Mouse (Mus musculus) stomach, embryonic 14.5 days (tissue): ENCODE results near the gene Fam117a. TPM values are rescaled to one million over a fixed set of nuclear protein-coding genes. Genes with fewer than 3 reads are reported as not detected.

Experiments
- ATAC-seq: fragments of 200-750 bp; cut with Nextera tagmentation; 2 replicates; pipeline ENCODE4 v1.8.0; 2017; ENCODE audit warnings: low read depth, moderate TSS enrichment; ENCODE audit not compliant: insufficient number of reproducible peaks, insufficient read depth, low FRiP score
- H3K27ac ChIP-seq: fragments of 300-500 bp; sonication (generic); 2 replicates; pipeline ENCODE4 v1.5.1; 2014; ENCODE audit warnings: mild to moderate bottlenecking, low read length, moderate library complexity, mixed read lengths
- H3K27me3 ChIP-seq: fragments of 300-500 bp; sonication (generic); 2 replicates; pipeline ENCODE4 v1.6.1; 2014; ENCODE audit warnings: low read length, control low read depth, mixed read lengths; ENCODE audit not compliant: control insufficient read depth, insufficient read depth
- H3K36me3 ChIP-seq: fragments of 300-500 bp; sonication (generic); 2 replicates; pipeline ENCODE4 v1.6.1; 2014; ENCODE audit warnings: mild to moderate bottlenecking, control low read depth, low read length, moderate library complexity, mixed read lengths; ENCODE audit not compliant: control insufficient read depth, insufficient read depth
- H3K4me1 ChIP-seq: fragments of 300-500 bp; sonication (generic); 2 replicates; pipeline ENCODE4 v1.6.1; 2014; ENCODE audit warnings: low read length, control low read depth, mixed read lengths; ENCODE audit not compliant: control insufficient read depth, insufficient read depth
- H3K4me2 ChIP-seq: fragments of 300-500 bp; sonication (generic); replicated peaks from 2 replicates; pipeline ENCODE4 v1.6.1; 2014; ENCODE audit warnings: low read depth, low read length, control low read depth
- H3K4me3 ChIP-seq: fragments of 300-500 bp; sonication (generic); 2 replicates; pipeline ENCODE4 v1.5.1; 2014; ENCODE audit warnings: low read depth, low read length, control low read depth
- H3K9ac ChIP-seq: fragments of 300-500 bp; sonication (generic); replicated peaks from 2 replicates; pipeline ENCODE4 v1.6.1; 2014; ENCODE audit warnings: low read depth, mild to moderate bottlenecking, control low read depth, low read length, moderate library complexity, mixed read lengths
- H3K9me3 ChIP-seq: fragments of 300-500 bp; sonication (generic); 2 replicates; pipeline ENCODE4 v1.6.1; 2016; ENCODE audit warnings: low read depth, low read length, control low read depth; ENCODE audit not compliant: control insufficient read depth
- WGBS: fragments of 180-500 bp; shearing (Covaris S2); extraction: QIAGEN DNeasy Blood & Tissue Kit; methylation state at CpG from one replicate; pipeline ENCODE4 v1.1.7; 2014; 5-methylcytosine and 5-hydroxymethylcytosine counted together
- polyA plus RNA-seq: library from polyadenylated mRNA; unstranded; fragments of >200 nt; fragmentation: Nextera tagmentation; extraction: Ambion mirVana; gene quantifications from 2 replicates; pipeline ENCODE4 v1.2.1, GENCODE M21; 2014

The Fam117a gene
- polyA plus RNA-seq, 1 experiment from 2014 or later = 15.7 TPM

DNA sequence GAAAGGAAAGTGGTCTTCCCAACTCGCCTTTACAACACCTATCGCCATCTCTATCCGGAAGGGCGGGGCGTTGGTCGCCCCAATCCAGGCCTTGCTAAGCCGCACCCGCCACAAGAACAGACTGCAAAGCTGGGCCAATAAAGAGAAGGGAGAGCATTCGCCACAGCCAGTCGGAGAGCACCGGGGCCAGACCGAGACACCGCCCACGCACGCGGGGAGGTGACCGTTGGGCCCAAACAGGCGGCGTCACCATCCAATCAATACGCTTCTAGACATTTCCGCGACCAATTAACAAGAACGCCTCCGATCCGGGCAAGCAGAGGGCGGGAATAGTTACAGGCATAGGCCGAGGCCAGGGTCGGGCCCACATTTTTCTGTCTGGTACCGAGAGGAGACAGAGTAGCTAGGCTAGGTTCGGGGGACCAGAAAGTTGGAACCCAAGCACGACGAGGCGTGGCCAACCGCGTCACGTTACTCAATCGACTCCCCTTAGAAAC lies 27.3 kb upstream of the Fam117a start:
- Histone ChIP-seq H3K4me3 (peak overlapping the region; percentile 77), H3K9me3 (no peaks in the 10 kb centered on the region), H3K4me1 (peaks cover 6% of the 10 kb centered on the region; the same call in 1 of the 2 replicates), H3K36me3 (no peaks in the 10 kb centered on the region; the same call in 1 of the 2 replicates), H3K9ac (peak overlapping the region; percentile 94), H3K27ac (peak overlapping the region; percentile 96), H3K27me3 (no peaks in the 10 kb centered on the region), H3K4me2 (peak overlapping the region; percentile 70)
- under 1% methylated on average over 37 of the region's 37 CpGs for WGBS
- ATAC-seq = peak; percentile 95

DNA sequence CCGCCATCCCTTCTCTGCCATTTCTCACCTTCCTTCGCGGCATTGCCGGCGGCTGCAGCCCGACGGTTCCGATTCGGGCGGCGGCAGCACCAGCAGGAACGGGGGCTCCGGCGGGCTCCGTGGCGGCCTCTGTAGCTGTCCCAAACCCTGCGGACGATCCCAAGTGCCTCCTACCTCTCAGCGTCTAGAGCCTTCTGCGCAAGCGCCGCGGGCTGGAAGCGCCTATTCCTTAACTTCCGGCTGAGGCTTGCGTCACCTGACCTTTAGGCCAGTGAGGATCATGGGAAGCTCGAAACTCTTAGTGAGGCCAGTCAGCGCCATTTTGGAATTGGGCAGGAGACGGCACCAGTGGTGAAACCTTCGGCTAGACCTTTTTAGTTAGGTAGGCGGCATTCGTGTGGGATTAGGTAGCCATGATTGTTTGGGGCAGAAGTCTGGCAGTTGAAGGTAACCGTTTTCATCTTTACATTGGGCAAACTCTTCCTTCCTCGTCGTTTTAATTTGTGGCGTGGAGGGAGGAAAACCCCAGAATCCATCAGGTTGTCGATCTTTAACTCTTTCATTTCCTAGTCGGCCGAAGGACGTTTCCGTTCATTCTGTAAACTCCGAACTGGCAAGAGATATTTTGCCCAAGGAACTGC lies 26.7 kb upstream of the Fam117a start, which contains the start of gene Kat7:
Kat7 (minus strand) TSS at position 240 of the 641 bp plus-strand sequence.
- Histone ChIP-seq H3K4me2 (peak within 1 kb of the TSS; percentile 70), H3K4me3 (peak within 1 kb of the TSS; percentile 77), H3K36me3 (no peaks in the 10 kb centered on the region; the same call in 1 of the 2 replicates), H3K27ac (peak within 1 kb of the TSS; percentile 96), H3K9ac (peak within 1 kb of the TSS; percentile 94), H3K4me1 (peaks cover 6% of the 10 kb centered on the region; the same call in 1 of the 2 replicates), H3K27me3 (no peaks in the 10 kb centered on the region), H3K9me3 (no peaks in the 10 kb centered on the region)
- peak; percentile 92 for ATAC-seq
- under 1% methylated on average over 42 of the region's 42 CpGs for WGBS

DNA sequence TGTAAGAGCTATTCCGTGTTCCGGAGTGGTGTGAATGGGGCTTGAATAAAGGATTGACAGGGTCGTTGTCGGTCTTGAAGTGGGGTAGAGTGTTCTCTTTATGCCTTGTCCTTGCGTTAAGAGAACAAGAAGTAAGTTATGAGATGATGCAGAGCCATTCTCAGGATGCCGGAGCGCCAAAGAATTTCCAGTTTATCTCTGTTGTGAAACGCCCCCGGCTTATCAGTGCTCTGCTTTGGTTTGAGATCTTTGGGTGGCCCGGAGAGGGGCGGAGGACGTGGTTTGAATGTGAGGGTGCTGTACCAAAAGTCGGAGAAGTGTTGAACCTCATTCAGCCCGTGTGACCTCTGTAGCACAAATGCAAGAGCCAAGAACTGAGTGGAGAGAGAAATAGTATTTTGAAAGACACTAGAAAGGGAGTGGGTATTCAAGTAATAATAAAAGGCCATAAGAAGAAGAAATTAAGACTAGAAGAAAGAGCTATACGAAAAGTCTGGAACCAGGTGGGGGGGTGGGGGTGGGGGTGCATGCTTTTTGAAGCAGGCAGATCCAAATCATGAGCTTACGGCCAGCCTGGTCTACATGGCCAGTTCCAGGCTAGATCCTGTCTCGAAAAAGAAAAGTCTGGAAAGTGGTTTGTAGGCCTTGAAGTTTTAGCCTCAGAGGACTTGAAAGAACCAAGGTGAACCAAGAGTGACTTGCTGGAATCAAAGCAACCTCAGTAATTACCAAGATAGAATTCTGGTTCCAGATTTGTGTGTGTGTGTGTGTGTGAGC lies 26.0 kb upstream of the Fam117a start:
- Histone ChIP-seq H3K9ac (peak overlapping the region; percentile 55), H3K4me2 (peak overlapping the region; percentile 66), H3K4me1 (peaks cover 6% of the 10 kb centered on the region; the same call in 1 of the 2 replicates), H3K27me3 (no peaks in the 10 kb centered on the region), H3K4me3 (peak overlapping the region; percentile 77), H3K9me3 (no peaks in the 10 kb centered on the region), H3K36me3 (no peaks in the 10 kb centered on the region; the same call in 1 of the 2 replicates), H3K27ac (peak overlapping the region; percentile 84)
- ATAC-seq = no peak
- 4% methylated on average over 17 of the region's 17 CpGs for WGBS

DNA sequence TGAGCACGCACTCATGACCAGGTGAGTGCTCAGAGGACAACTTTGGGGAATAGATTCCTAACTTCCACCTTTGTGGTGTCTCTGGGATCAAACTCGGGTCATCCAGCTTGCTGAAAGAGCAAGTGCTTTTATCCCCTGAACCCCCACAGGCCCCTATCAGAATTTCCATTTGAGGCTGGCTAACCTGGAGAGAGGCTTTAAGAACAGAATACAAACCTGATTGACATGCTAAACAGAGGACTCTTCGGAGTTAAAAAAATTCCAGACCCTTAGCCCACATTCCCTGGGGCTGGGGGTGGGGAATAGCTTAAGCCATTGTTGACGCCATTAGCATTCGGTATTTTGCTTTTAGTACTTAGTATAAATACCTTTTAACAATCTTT lies 25.4 kb upstream of the Fam117a start:
- H3K9ac ChIP-seq = peak overlapping the region; percentile 55; the same call in 1 of the 2 replicates
- peaks cover 6% of the 10 kb centered on the region; the same call in 1 of the 2 replicates for H3K4me1 ChIP-seq
- no peaks in the 10 kb centered on the region for H3K27me3 ChIP-seq
- peak overlapping the region; percentile 77; the same call in 1 of the 2 replicates for H3K4me3 ChIP-seq
- H3K27ac ChIP-seq = no peak overlapping the region
- H3K4me2 ChIP-seq = peak overlapping the region; percentile 66
- WGBS = 38% methylated on average over 5 of the region's 5 CpGs
- no peaks in the 10 kb centered on the region for H3K9me3 ChIP-seq
- H3K36me3 ChIP-seq = no peaks in the 10 kb centered on the region
- no peak for ATAC-seq

DNA sequence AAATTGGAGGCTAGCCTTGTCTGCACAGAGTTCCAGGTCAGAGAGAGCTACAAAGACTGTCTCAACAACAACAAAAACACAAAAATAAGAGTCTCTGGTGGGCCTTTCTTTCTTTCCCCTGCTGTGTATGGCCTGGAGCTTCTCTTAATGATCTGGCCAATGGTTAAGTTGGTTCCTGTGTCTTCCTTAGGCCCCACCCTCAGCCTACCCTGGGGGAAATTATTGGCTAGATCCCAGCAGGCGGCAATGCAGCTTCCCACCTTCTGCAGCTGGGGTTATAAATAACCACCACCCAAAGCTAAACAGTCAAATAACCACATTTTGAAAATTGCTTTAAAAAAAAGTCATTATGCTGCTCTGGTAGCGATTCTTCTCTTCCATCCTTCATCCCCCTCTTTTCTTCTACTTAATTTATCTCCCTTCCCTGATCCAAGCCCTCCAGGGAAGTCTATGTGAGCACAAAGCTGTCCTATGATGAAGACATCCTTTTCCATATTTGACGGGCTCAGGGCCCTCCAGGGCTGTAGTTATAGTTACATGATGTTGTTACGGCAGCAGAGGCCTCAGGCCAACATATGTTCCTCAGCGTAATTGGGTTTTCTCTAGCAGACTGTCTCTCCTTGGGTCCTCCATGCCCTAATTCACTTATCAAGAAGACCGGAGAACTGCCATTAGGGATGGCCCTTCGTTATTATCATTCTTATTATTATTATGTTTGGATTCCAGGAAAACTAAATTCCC lies 21.4 kb upstream of the Fam117a start:
- WGBS = 71% methylated on average over 7 of the region's 7 CpGs
- ATAC-seq = no peak
- H3K4me2 ChIP-seq = no peak overlapping the region
- H3K4me3 ChIP-seq = no peak overlapping the region
- H3K27ac ChIP-seq = no peak overlapping the region
- no peaks in the 10 kb centered on the region for H3K36me3 ChIP-seq
- no peak overlapping the region for H3K9ac ChIP-seq
- H3K27me3 ChIP-seq = no peaks in the 10 kb centered on the region
- H3K4me1 ChIP-seq = peaks cover 6% of the 10 kb centered on the region; the same call in 1 of the 2 replicates
- no peaks in the 10 kb centered on the region for H3K9me3 ChIP-seq

DNA sequence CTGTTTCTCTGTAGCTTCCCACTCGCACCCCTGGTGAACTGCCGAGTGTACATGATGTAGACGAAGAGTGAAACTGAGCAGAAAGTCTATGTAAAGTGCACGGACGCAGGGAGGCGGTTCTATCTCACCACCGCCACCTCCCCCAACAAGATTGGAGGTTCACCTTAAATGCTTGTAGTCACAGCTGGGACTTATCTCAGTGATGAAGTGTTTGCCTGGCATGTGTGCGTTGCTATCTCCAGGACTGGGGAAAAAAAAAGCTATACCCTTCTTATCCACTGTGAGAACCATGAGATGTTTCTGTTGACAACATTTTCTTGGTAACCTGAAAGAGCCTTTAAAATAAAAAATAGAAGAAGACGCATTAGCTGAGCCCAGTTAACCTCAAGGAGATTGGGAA lies 18.7 kb upstream of the Fam117a start:
- Histone ChIP-seq H3K27ac (no peak overlapping the region), H3K4me3 (no peak overlapping the region), H3K9me3 (no peaks in the 10 kb centered on the region), H3K9ac (no peak overlapping the region), H3K4me1 (no peaks in the 10 kb centered on the region), H3K4me2 (no peak overlapping the region), H3K36me3 (no peaks in the 10 kb centered on the region), H3K27me3 (no peaks in the 10 kb centered on the region)
- ATAC-seq = no peak
- 48% methylated on average over 9 of the region's 9 CpGs for WGBS

DNA sequence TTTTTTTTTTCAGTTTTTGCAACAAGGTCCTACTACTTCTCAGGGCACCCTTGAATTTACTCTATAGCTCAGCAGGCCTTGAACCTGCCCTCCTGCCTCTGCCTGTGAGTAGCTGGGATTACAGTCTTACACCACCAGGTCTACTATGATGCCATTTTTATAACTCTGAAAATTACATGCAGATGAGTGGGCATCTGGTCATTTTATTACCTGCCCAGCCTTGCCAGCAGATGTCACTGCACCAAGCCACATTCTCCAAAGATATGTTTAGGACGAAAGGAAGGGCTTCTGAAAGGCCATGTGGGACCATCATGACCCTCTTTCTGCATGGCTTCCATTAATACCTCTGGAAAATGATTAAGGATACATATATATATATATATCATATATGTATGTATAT lies 17.3 kb upstream of the Fam117a start:
- 48% methylated on average over 1 of the region's 1 CpGs for WGBS
- Histone ChIP-seq H3K9ac (no peak overlapping the region), H3K36me3 (no peaks in the 10 kb centered on the region), H3K4me2 (no peak overlapping the region), H3K4me3 (no peak overlapping the region), H3K27me3 (no peaks in the 10 kb centered on the region), H3K27ac (no peak overlapping the region), H3K9me3 (no peaks in the 10 kb centered on the region), H3K4me1 (no peaks in the 10 kb centered on the region)
- no peak for ATAC-seq

DNA sequence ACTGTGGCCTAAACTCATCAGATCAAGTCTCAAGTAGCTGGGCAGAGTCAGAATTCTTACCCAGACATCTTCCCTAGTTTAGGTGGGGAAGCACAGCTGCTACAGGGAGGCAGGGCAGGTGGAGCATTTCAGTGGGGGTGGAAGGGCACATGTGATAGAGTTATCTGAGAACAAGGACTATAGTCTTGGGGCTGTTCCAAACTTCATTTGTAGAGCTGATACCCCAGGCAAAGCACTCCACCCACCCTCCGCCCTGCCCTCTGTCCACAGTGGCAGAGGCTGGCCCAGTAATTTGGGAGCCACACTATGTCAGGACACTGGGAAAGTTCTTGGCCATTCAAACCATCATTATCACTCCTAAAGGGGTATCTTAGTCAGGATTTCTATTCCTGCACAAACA lies 16.8 kb upstream of the Fam117a start:
- Histone ChIP-seq H3K4me3 (no peak overlapping the region), H3K36me3 (no peaks in the 10 kb centered on the region), H3K9me3 (no peaks in the 10 kb centered on the region), H3K9ac (no peak overlapping the region), H3K27ac (no peak overlapping the region), H3K27me3 (no peaks in the 10 kb centered on the region), H3K4me2 (no peak overlapping the region), H3K4me1 (no peaks in the 10 kb centered on the region)
- ATAC-seq = no peak
- WGBS = 93% methylated on average over 1 of the region's 1 CpGs
